Mouse (Mus musculus) intestine, embryonic 14.5 days (tissue): Measurements from ENCODE around the gene 2810004N23Rik. TPM values are rescaled to one million over a fixed set of nuclear protein-coding genes. Genes with fewer than 3 reads are reported as not detected.

ENCODE experiments used
- ATAC-seq: fragments of 200-750 bp; cut with Nextera tagmentation; replicated peaks from 2 replicates; pipeline ENCODE4 v1.8.0; 2017; ENCODE audit warnings: low read depth, moderate number of reproducible peaks, moderate TSS enrichment, moderate library complexity; ENCODE audit not compliant: low FRiP score, low TSS enrichment
- DNase-seq: peaks from one replicate; pipeline ENCODE4 v3.0.0-alpha.2; 2018; ENCODE audit warnings: low spot score
- H3K27ac ChIP-seq: fragments of 300-500 bp; sonication (generic); 2 replicates; pipeline ENCODE4 v1.5.1; 2014; ENCODE audit warnings: low read depth, mild to moderate bottlenecking, control low read depth
- H3K27me3 ChIP-seq: fragments of 300-500 bp; sonication (generic); replicated peaks from 2 replicates; pipeline ENCODE4 v1.6.1; 2014; ENCODE audit warnings: low read length, control low read depth; ENCODE audit not compliant: control insufficient read depth, insufficient read depth
- H3K36me3 ChIP-seq: fragments of 300-500 bp; sonication (generic); 2 replicates; pipeline ENCODE4 v1.6.1; 2014; ENCODE audit warnings: low read length, control low read depth; ENCODE audit not compliant: control insufficient read depth, insufficient read depth
- H3K4me1 ChIP-seq: fragments of 300-500 bp; sonication (generic); replicated peaks from 2 replicates; pipeline ENCODE4 v1.6.1; 2014; ENCODE audit warnings: low read length, control low read depth, mixed read lengths; ENCODE audit not compliant: control insufficient read depth, insufficient read depth
- H3K4me2 ChIP-seq: fragments of 300-500 bp; sonication (generic); 2 replicates; pipeline ENCODE4 v1.6.1; 2014; ENCODE audit warnings: low read length
- H3K4me3 ChIP-seq: fragments of 300-500 bp; sonication (generic); 2 replicates; pipeline ENCODE4 v1.5.1; 2014; ENCODE audit warnings: low read depth, low read length, control low read depth, mixed read lengths
- H3K9ac ChIP-seq: fragments of 300-500 bp; sonication (generic); 2 replicates; pipeline ENCODE4 v1.6.1; 2014; ENCODE audit warnings: mild to moderate bottlenecking, low read length
- H3K9me3 ChIP-seq: fragments of 300-500 bp; sonication (generic); 2 replicates; pipeline ENCODE4 v1.6.1; 2016; ENCODE audit warnings: low read length, control low read depth; ENCODE audit not compliant: control insufficient read depth
- WGBS: fragments of 180-500 bp; shearing (Covaris S2); extraction: QIAGEN DNeasy Blood & Tissue Kit; methylation state at CpG from one replicate; pipeline ENCODE4 v1.1.7; 2014; 5-methylcytosine and 5-hydroxymethylcytosine counted together
- polyA plus RNA-seq: library from polyadenylated mRNA; unstranded; fragments of >200 nt; fragmentation: Nextera tagmentation; extraction: Ambion mirVana; gene quantifications from 2 replicates; pipeline ENCODE4 v1.2.1, GENCODE M21; 2014

The 2810004N23Rik gene
- polyA plus RNA-seq, result 45.2 and 46.4 TPM in 2 replicates

DNA sequence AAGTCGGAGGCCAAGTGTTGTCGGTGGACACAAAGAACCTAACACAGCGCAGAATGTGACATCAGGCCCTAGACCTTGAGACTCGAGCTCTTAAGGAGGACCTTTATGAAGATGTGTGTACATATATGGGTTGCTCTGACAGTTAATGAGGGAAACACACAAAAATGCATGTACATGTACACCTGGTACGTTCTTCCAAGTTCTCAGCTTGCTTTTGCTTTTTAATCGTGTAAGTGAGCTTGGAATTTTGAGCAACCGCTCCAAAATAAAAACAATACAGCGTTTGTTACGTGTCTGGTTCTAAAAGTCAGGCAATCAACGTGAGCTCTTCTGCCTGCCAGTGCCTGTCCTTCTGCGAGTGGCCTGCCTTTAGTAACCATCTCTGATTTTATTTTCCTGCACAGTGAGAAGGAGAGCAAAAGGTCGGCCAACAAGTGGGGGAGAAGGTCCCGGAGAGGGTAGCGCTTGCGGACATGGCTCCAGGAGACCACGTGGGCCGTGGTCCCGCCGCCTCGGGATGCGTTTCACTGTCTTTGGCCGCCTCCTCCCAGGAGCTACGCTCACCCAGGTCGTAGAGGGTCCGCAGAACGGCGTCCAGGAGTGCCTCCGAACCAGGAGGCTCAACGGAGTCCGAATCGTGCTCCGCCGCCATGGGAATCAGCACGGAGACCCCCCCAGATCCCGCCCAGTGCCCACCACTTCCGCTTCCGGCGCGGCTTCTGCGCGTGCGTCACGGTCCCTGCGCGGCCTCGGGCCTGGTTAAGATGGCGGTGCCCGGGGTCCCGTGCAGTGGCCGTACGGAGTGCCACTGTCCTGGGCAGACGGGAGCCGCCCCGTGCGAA, at the start of gene 2810004N23Rik, which contains the start of gene Gnpat:
Gene 2810004N23Rik (minus strand): TSS at position 800 of the 842 bp plus-strand sequence.
Gene Gnpat (plus strand): TSS at position 713 of the 842 bp plus-strand sequence.
- DNase-seq, result peak; percentile 98
- Histone ChIP-seq H3K9me3 (peaks cover 2% of the 10 kb centered on the region; the same call in 1 of the 2 replicates), H3K27ac (peak within 1 kb of the TSS; percentile 92), H3K4me1 (peaks cover 11% of the 10 kb centered on the region), H3K36me3 (peaks cover 36% of the 10 kb centered on the region), H3K27me3 (no peaks in the 10 kb centered on the region), H3K9ac (peak within 1 kb of the TSS; percentile 97), H3K4me3 (peak within 1 kb of the TSS; percentile 96), H3K4me2 (peak within 1 kb of the TSS; percentile 71)
- peak; percentile 97 for ATAC-seq
- WGBS, result 2% methylated on average over 55 of the region's 55 CpGs

DNA sequence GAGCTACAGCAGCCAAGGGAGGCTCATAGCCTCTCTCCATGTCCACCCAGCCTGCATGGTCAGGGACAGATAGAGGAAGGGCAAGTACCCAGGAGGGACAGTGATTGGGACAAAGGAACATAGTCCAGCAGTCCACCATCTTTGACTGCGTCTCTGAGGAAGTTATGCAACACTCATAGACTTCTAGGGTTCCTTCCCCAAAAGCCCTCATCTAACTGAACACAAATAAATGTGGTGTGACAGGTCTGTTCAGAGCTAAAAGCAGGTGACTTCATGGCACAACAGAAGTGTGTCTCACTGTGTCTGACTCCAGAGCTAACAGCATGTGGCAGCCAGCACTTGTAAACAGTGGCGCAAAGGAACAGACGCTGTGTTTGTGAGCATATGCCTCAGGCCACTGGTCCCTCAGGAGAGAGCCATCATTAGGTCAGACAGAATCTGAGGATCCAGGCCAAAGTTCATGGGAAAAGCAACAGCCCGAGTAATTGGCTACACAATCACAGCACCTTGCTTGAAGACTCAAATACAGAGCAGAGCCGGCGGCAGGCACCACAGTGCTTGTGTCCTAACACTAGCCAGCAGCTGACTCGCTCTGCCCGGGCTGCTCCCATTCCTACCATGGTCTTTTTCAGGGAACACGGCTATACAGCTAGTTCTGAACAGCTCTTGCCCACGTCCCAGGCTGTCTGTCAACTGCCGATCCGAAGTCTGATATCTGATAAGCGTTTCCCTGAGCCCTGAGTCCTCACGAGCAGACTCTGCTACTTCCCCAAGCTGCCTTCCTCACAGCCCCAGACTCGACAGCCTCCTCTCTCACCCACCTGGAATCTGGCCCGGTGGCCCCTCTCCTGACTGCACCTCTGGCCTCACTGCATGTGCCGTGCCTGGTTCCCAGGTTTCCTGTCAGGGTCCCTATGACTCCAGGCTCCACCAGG, 49.3 kb upstream of the 2810004N23Rik start:
- Histone ChIP-seq H3K4me3 (no peak overlapping the region), H3K9ac (no peak overlapping the region), H3K4me1 (no peaks in the 10 kb centered on the region), H3K4me2 (no peak overlapping the region), H3K36me3 (peaks cover 79% of the 10 kb centered on the region), H3K9me3 (no peaks in the 10 kb centered on the region), H3K27ac (no peak overlapping the region), H3K27me3 (no peaks in the 10 kb centered on the region)
- DNase-seq (no peak), ATAC-seq (no peak)
- WGBS, result 86% methylated on average over 17 of the region's 17 CpGs

DNA sequence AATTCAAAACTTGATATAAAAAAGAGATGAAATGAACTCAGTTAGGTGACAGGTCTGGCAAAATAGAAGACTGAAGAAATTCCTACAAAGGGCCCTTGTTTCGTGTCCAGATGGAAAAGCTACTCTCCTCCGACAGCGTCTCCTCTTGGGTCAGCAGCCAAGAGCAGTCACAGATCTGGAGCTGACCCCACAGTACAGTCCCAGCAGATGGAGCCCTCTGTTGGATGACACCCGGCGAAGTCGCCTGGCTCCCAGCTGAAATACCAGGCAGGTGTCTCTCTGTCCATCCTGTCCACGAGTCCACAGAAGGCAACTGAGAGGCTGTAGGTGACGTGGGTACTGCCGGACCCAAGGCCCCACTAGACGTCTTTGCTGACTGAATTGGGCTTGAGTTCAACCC, 47.4 kb upstream of the 2810004N23Rik start:
- Histone ChIP-seq H3K4me3 (no peak overlapping the region), H3K36me3 (peaks cover 94% of the 10 kb centered on the region), H3K4me1 (no peaks in the 10 kb centered on the region), H3K9ac (no peak overlapping the region), H3K27me3 (no peaks in the 10 kb centered on the region), H3K4me2 (no peak overlapping the region), H3K9me3 (no peaks in the 10 kb centered on the region), H3K27ac (no peak overlapping the region)
- ATAC-seq (no peak), DNase-seq (no peak)
- WGBS, result 79% methylated on average over 10 of the region's 10 CpGs

DNA sequence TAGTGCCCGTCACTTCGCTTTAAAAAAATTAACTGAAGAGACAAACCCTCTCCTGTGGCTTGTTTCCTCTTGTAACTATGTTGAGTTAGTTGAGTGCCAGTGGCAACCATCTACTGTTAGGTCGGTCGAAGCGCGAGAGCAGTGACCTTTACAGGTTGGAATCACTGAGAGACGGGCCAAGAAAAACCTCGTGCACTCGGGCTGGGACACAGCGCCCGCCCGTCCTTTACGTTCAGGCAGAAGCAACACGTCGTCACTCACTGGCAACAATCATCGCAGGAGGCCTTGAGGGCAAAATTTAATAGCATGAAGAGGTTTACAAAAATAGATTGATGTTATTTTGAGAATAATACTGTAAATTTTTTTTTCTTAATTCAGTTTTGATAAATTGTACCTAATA, 47.0 kb upstream of the 2810004N23Rik start:
- Histone ChIP-seq H3K36me3 (peaks cover 92% of the 10 kb centered on the region), H3K4me3 (no peak overlapping the region), H3K4me2 (no peak overlapping the region), H3K9ac (no peak overlapping the region), H3K27ac (no peak overlapping the region), H3K4me1 (no peaks in the 10 kb centered on the region), H3K27me3 (no peaks in the 10 kb centered on the region), H3K9me3 (no peaks in the 10 kb centered on the region)
- DNase-seq (no peak), ATAC-seq (no peak)
- 93% methylated on average over 16 of the region's 16 CpGs for WGBS

DNA sequence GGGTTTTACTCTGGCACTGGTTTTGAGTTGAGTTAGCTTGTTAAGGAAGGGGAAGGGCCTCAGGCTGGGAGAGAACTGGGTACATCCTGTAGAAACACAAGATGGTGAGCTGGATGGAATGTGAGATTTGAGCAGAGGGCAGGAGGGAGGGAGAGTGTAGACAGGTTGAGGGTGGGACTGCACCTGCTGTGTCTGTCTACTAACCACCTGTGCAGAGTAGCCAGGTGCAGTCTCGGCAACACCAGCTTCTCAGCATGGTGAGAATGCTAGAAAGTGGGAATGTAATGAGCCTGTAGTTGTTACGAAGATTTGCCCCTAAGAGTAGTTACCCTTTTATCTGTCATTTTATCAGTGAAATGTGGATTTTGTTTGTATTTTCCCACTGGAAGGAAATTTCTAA, 42.6 kb upstream of the 2810004N23Rik start:
- H3K4me3 ChIP-seq, result no peak overlapping the region
- H3K4me2 ChIP-seq, result no peak overlapping the region
- H3K9me3 ChIP-seq, result no peaks in the 10 kb centered on the region
- H3K27me3 ChIP-seq, result no peaks in the 10 kb centered on the region
- no peak for ATAC-seq
- peaks cover 85% of the 10 kb centered on the region for H3K36me3 ChIP-seq
- H3K27ac ChIP-seq, result no peak overlapping the region
- no peak overlapping the region for H3K9ac ChIP-seq
- WGBS, result 86% methylated on average over 2 of the region's 2 CpGs
- DNase-seq, result no peak
- no peaks in the 10 kb centered on the region for H3K4me1 ChIP-seq

DNA sequence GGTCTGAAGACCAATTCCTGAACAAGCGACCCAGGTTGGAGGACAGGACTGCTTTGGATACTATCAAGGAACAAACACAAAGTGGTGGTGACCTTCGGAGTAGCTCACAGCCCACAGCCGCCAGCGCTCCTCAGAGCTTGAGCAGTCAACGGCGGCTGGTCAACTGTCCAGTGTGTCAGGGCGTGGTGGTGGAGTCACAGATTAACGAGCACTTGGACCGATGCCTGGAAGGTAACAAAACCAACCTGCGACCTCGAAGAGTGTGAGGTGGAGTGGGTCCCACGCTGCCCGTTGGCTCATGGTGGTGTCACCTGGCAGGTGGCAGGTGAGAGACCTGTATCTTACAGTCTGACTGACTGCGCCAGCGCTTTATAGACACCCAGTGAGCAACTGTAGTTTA, 40.3 kb upstream of the 2810004N23Rik start:
- Histone ChIP-seq H3K27me3 (no peaks in the 10 kb centered on the region), H3K9me3 (no peaks in the 10 kb centered on the region), H3K36me3 (peaks cover 72% of the 10 kb centered on the region), H3K4me1 (peaks cover 6% of the 10 kb centered on the region), H3K4me2 (no peak overlapping the region), H3K9ac (no peak overlapping the region), H3K27ac (no peak overlapping the region), H3K4me3 (no peak overlapping the region)
- DNase-seq, result no peak
- WGBS, result 97% methylated on average over 15 of the region's 15 CpGs
- ATAC-seq, result no peak

DNA sequence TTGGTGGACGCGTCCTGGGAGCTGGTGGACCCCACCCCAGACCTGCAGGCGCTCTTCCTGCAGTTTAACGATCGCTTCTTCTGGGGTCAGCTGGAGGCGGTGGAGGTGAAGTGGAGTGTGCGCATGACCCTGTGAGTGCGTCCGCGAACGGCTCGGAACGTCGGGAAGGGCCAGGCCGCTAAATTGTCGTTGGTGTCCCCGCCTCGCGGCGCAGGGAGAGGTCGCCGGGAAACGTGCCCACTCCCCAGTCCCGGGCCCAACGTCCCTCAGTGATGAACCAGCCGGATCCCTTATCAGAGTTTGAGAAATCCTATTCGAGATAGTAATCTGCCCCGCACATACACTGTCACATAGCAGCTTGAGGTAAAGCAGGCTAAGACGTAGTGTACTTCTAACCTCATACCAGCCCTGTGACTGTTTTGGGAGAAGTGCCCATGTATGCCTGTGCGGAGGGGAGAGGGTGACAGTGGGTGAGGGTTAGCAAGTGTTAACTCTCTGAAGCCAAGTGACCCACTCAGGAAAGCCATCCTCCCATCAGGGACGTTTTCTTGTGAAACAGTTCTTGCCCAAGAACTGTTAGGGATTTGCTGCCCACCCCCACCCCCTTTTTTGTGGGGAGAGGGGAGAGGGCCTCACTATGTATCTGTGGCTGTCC, 35.5 kb upstream of the 2810004N23Rik start:
- WGBS, result 5% methylated on average over 31 of the region's 31 CpGs
- ATAC-seq (peak; percentile 22; the same call in 1 of the 2 replicates), DNase-seq (no peak)

More for the DNA sequence above, 35.5 kb upstream of the 2810004N23Rik start:
- Histone ChIP-seq H3K4me1 (peaks cover 20% of the 10 kb centered on the region), H3K9me3 (no peaks in the 10 kb centered on the region), H3K9ac (peak overlapping the region; percentile 74), H3K27ac (no peak overlapping the region), H3K4me3 (peak overlapping the region; percentile 96), H3K4me2 (peak overlapping the region; percentile 93), H3K27me3 (no peaks in the 10 kb centered on the region), H3K36me3 (peaks cover 47% of the 10 kb centered on the region)
